Mouse (Mus musculus) bone marrow macrophage, adult 2 months (primary cell): ENCODE data around the gene Asb6. TPM values are rescaled to one million over a fixed set of nuclear protein-coding genes. Genes with fewer than 3 reads are reported as not detected.
A peak's percentile ranks its signal among the peaks of the same experiment; 100 is the strongest.

Experiments used
- H3K27ac ChIP-seq: 2 replicates; pipeline ENCODE4 v1.5.1; 2012; ENCODE audit warnings: low read depth, low read length; ENCODE audit not compliant: insufficient read depth
- H3K4me1 ChIP-seq: 2 replicates; pipeline ENCODE4 v1.6.1; 2012; ENCODE audit warnings: low read length; ENCODE audit not compliant: control insufficient read depth, insufficient read depth
- H3K4me3 ChIP-seq: 2 replicates; pipeline ENCODE4 v1.5.1; 2012; ENCODE audit warnings: mild to moderate bottlenecking, low read length, moderate library complexity; ENCODE audit not compliant: insufficient read depth
- CTCF ChIP-seq: IDR thresholded peaks from 2 replicates; pipeline ENCODE4 v1.5.1; 2012; ENCODE audit warnings: low read depth, mild to moderate bottlenecking, low read length, moderate library complexity
- POLR2A ChIP-seq: IDR thresholded peaks from 2 replicates; pipeline ENCODE4 v1.6.1; 2012; ENCODE audit warnings: mild to moderate bottlenecking, low read depth, low read length, borderline replicate concordance
- polyA plus RNA-seq: library from polyadenylated mRNA; stranded (reverse); fragments of >200 nt; gene quantifications from 2 replicates; pipeline ENCODE4 v1.2.4, GENCODE M21; 2012; ENCODE audit not compliant: missing spikeins, insufficient read depth, insufficient read length

Asb6 gene
- polyA plus RNA-seq, 1 experiment = 19.2 TPM

DNA sequence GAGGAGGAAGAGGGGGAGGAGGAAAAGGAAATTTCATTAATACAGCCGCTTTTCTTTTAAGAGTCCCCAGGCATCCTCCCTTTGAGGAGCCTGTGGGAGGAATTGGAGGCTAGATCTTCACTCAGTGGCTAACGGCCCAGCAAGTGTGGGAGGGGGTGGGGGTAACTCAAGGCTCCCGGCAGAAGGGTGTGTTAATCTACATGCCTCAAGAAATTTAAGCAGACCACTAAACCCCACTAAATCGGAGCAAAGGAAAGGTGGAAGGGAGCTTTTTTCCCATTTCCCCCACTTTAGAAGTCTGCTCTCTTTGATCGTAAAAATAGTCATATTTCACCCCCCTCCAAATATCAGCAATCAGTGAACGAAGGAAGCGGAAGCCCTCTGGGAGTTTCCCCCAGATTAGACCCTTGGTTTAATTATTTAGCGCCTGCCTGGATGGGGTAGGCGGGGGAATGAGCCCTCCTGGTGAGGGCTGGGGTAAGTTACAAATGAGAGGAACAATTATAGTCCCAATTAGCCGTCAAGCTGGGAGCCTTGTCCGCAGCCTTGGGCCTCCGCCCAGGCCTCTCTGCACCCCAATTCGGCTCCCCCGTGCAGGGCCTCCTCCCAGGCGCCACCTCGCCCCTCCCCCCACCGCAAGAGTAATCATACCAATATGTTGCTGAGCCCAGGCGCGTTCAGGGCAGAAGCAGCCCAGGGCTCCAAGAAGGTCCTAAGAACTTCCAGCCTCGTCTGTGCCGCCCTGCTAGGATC, 6.3 kb upstream of the Asb6 start:
- TF ChIP-seq POLR2A = no peak
- no peak for TF ChIP-seq CTCF
- Histone ChIP-seq H3K4me3 (no peak overlapping the region), H3K27ac (no peak overlapping the region), H3K4me1 (no peaks in the 10 kb centered on the region)

DNA sequence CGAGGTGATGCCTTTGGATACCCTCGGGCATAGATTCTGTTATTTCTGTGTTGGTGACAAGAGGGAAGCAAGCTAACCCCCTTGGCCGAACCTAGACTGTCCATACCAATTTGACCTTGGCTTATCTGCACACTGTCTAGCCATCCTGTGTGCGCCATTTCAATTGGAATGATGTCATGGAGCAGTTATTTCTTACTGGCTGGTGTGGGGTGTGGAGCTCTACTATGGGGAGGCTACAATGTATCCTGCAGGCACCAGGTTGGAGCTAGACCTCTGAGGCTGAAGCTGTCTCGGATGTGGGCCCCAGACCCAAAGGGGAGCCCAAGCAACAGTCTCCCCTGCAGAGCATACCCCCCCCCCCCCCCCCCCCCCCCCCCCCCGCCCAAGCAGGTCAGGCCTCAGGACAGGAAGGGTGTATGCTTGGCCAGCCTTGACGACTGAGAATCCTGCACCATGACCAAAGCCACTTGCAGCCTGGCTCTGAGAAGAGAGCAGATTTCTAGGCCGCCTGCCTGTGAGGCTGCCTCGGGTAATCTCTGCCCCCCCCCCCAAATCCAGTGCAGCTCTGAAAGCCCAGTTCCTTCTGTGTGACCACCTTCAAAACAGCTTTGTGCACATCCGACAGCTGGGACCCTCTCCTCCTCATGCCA, 4.4 kb upstream of the Asb6 start, which contains the start of gene Prrx2:
Gene Prrx2, plus strand, starts transcription at position 600 of the 650 bp plus-strand sequence.
- TF ChIP-seq CTCF (no peak), POLR2A (no peak)
- H3K4me3 ChIP-seq = no peak within 1 kb of the TSS
- H3K4me1 ChIP-seq = peaks cover 2% of the 10 kb centered on the region; the same call in 1 of the 2 replicates
- no peak within 1 kb of the TSS for H3K27ac ChIP-seq

DNA sequence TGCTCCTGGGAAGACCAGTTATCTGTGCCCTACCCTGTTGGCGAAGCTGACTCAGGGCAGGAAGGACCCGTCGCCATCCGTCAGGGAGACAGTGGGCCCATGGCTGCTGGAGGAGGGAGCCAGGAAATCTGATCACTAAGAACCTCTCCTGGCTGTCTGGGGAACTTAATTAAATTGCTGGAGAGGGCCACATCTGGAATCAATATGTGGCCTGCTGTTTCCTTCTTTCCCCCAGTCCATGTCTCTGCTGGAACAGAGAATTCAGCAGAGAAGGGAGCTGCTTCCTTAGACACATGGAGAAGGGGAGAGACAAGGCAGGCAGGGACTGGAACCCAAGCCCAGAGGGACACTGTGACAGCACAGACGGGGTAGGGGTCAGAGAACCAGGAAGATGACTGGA, 3.5 kb upstream of the Asb6 start:
- H3K4me1 ChIP-seq = peaks cover 2% of the 10 kb centered on the region; the same call in 1 of the 2 replicates
- TF ChIP-seq CTCF = no peak
- TF ChIP-seq POLR2A = no peak
- H3K4me3 ChIP-seq = no peak overlapping the region
- no peak overlapping the region for H3K27ac ChIP-seq

DNA sequence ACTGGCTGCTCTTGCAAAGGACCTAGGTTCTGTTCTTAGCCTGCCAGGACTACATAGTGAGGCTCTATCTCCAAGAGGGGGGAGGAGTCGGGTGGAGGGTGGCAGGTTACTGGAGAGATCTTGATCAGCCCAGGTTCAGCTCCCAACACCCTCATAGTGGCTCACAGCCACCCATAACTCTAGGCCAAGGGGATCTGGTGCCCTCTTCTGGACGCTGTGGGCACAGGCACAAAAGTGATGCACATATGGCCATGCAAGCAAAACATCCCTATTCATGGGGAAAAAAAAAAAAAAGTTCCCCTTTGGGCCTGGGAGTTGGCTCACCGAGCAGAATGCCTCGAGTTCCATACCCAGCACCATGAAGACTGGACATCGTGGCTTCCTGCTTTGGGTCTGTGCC, 818 bp downstream of the Asb6 start:
- TF ChIP-seq POLR2A = no peak
- TF ChIP-seq CTCF = peak; percentile 79
- no peak overlapping the region for H3K27ac ChIP-seq
- H3K4me3 ChIP-seq = no peak overlapping the region
- peaks cover 12% of the 10 kb centered on the region for H3K4me1 ChIP-seq

DNA sequence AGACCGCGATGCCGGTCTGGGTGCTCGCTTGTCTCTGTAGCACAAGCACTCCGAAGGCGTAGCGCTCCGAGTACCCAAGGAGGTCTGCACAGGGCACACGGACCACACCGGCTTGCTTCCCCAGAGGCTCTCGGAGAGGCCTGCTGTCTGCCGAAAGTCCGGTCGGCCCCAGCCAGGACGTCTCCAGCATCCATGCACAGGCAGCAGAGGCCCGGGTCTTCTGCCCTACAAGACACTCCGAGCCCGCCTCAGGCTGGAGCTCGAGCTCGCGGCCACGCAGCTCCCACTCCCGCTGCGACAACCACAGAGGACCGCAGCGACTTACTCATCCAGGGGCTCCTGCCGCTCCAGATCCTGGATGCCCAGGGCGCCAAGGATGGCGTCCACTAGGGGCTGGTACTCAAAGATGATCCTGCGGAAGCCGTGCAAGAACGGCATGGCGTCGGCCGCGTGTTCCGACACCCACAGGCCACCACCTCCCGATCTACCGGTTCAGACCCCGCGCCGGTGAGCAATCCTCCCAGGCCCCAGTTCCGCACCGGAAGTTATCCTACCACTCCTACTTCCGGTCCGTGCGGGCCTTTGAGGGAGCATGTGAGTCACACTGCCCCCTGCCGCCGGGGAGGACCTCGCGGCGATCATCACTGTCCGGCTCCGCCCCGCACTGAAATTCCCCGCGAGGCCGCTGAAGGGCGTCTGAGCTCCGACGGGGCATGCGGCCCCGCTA, 2.2 kb downstream of the Asb6 start:
- Histone ChIP-seq H3K4me3 (peak overlapping the region; percentile 92), H3K4me1 (peaks cover 12% of the 10 kb centered on the region), H3K27ac (peak overlapping the region; percentile 46)
- TF ChIP-seq POLR2A (0 out of 2 replicates have a peak, but pooled peaks have one; percentile 57), CTCF (peak; percentile 47; the same call in 1 of the 2 replicates)

DNA sequence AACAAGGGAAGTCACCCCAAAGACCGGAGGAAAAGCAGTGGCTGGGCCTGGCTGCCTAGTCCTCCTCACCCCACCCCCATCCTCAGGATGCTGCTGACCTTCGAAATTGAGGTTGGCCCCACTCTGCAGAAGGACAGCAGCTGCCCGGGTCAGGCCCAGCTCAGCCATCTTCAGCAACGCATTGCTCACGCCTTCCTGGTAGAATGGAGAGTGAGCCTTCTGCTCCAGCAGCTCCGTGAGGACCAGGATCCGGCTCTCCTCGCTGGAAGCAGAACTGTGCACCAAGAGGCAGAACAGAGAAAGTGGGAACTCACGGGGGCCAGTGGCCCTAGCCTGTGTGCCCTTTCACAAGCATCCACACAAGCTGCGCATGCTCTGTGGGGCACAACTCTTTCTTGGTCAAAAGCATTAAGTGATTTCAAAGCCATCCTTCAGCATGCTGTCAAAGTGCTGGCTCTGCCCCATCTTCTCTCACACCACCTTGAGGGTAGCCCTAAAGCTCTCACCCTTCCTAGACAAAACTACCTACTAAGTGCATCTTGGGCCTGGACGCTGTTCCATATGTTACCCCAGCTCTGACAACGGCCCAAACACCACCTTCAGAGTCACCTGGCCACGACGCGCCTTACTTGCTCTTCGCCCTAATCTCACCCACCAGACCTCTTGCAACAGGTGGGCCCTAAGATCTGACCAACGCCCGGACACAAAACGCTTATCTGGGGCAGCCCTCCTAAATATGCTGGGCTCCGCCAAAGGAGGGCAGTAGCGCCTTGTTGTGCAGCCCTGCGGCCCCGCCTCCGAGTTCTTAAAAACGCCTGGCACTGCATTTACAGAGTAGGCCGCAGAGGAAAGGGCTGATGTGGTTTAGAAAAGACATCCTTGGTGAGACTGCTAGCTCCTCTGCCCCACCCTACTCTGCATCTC, 3.0 kb downstream of the Asb6 start:
- Histone ChIP-seq H3K4me3 (peak overlapping the region; percentile 92), H3K4me1 (peaks cover 12% of the 10 kb centered on the region), H3K27ac (peak overlapping the region; percentile 46)
- TF ChIP-seq POLR2A = no peak
- no peak for TF ChIP-seq CTCF

DNA sequence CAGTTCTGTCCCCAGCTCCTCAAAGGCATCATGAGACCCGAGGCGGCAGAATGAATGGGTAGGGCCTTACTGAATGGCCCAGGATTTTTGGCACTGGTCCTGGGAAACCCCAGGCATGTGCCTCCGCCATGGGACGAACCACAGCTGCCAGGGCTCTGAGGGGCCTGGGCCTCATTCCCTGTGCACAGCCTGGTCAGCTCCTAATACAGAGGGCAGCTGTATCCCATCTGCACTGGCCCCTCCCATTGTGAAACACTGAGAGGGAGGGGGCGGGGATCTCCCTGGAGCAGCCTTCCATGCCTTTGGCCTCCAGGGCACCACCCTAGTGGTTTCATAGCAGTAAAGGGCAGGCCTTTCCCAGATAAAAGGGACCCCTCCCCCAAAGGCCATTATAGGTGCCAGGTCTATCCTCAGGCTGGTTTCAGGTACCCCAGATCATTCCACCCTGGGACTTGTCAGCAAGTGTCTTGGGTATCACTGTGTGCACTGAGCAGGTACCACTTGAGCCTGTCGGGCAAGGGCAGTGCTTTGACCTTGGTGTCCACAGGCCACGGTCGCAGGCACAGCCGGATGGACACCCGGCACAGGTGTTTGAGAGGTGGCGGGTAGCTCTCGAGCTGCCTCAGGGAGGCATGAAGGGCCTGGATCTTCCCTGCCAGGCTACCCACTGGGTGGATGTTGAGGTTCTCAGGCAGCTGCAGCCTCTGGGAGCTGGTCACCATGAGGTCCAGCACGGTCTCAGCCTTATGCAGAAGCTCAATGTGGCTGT, 6.6 kb downstream of the Asb6 start:
- Histone ChIP-seq H3K4me3 (no peak overlapping the region), H3K4me1 (peaks cover 13% of the 10 kb centered on the region), H3K27ac (no peak overlapping the region)
- TF ChIP-seq CTCF = no peak

DNA sequence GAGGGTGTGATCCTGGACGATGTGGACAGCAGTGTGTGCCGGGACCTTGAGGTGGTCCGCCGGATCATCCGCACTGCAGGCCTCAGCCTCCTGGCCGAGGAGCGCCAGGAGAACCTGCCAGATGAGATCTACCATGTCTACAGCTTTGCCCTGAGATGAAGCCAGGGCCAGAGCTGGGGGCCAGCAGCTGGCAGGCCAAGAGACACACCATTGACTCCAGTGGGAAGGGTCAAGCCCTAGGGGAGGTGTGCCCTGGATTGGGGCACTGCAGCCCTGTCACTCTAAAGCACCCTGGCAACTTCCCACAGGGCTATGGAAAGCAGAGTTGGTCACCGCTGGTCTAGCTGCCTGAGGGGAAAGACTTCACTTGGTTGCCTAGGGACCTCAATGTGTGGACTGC, 7.7 kb downstream of the Asb6 start:
- H3K27ac ChIP-seq = no peak overlapping the region
- H3K4me1 ChIP-seq = peaks cover 9% of the 10 kb centered on the region
- TF ChIP-seq POLR2A (no peak), CTCF (no peak)
- no peak overlapping the region for H3K4me3 ChIP-seq
